Mouse (Mus musculus) spleen, adult 2 months (tissue): ENCODE results near the gene Ulk4. TPM values are rescaled to one million over a fixed set of nuclear protein-coding genes. Genes with fewer than 3 reads are reported as not detected.

ENCODE experiments used
- DNase-seq, 2 experiments: peaks; one replicate each; pipeline versions ENCODE4 v3.0.0 to v3.0.0-alpha.2; 2012 to 2021; ENCODE audit warnings: low spot score in 2 of 2, low read depth in 1 of 2
- H3K27ac ChIP-seq: fragments of 200-500 bp; 2 replicates; pipeline ENCODE4 v1.5.1; 2012; ENCODE audit warnings: low read length, inconsistent platforms; ENCODE audit not compliant: insufficient read depth
- H3K27me3 ChIP-seq: fragments of 200-500 bp; 2 replicates; pipeline ENCODE4 v1.6.1; 2012; ENCODE audit warnings: mild to moderate bottlenecking, moderate library complexity, low read length, inconsistent platforms; ENCODE audit not compliant: control insufficient read depth, insufficient read depth
- H3K36me3 ChIP-seq: fragments of 200-500 bp; 2 replicates; pipeline ENCODE4 v1.6.1; 2012; ENCODE audit warnings: mild to moderate bottlenecking, low read length, inconsistent platforms; ENCODE audit not compliant: control insufficient read depth, insufficient read depth
- H3K4me1 ChIP-seq: fragments of 200-500 bp; 2 replicates; pipeline ENCODE4 v1.6.1; 2011; ENCODE audit warnings: inconsistent platforms; ENCODE audit not compliant: control insufficient read depth, insufficient read depth, insufficient read length
- H3K4me3 ChIP-seq: fragments of 200-500 bp; 2 replicates; pipeline ENCODE4 v1.5.1; 2011; ENCODE audit warnings: mild to moderate bottlenecking, inconsistent platforms; ENCODE audit not compliant: insufficient read depth, insufficient read length; ENCODE audit errors: extremely low read depth
- CTCF ChIP-seq: fragments of 200-500 bp; IDR thresholded peaks from 2 replicates; pipeline ENCODE4 v1.5.1; 2011; ENCODE audit warnings: mild to moderate bottlenecking, inconsistent platforms; ENCODE audit not compliant: insufficient read depth, insufficient read length, insufficient replicate concordance; ENCODE audit errors: extremely low read depth
- POLR2A ChIP-seq: fragments of 200-500 bp; IDR thresholded peaks from 2 replicates; pipeline ENCODE4 v1.6.1; 2011; ENCODE audit warnings: low read depth, low read length, inconsistent platforms
- WGBS: fragments of 180-500 bp; shearing (Covaris S2); methylation state at CpG from one replicate; pipeline ENCODE4 v1.1.7; 2018; 5-methylcytosine and 5-hydroxymethylcytosine counted together
- polyA plus RNA-seq: library from polyadenylated mRNA; depleted of rRNA; stranded (reverse); fragments of >200 nt; gene quantifications from 2 replicates; pipeline ENCODE4 v1.2.3, GENCODE M21; 2012

Ulk4 gene
- polyA plus RNA-seq, 1 experiment: 0.39 TPM

GRCm38 (mm10) chr9:120961969-120962700, 314.9 kb downstream of the Ulk4 start:
- TF ChIP-seq POLR2A (no peak), CTCF (no peak)
- Histone ChIP-seq H3K4me1 (peaks cover 5% of the 10 kb centered on the region; the same call in 1 of the 2 replicates), H3K4me3 (no peak overlapping the region), H3K27me3 (no peaks in the 10 kb centered on the region), H3K27ac (no peak overlapping the region), H3K36me3 (peaks cover 41% of the 10 kb centered on the region)
- no peak for DNase-seq
- WGBS: 52% methylated on average over 3 of the region's 3 CpGs

DNA sequence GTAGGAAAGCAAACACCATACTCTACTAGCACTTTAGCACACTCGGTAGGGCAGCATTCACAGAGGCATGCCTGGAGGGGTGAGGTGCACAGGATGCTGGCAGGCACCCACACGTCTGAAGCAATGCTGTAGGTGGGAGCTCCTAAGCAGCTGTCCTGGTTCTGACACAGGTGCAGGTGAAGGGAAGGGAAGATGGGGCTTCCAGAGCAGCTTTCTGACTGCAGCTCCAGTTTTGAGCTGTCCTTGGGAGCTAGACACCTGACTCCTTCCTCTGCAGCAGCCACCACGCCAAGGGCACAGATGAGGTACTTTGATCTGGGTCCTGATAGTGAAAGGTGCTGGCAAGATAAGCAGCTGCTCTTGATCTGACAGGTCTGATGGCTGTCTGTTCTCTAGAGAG, 315.5 kb downstream of the Ulk4 start:
- TF ChIP-seq POLR2A (no peak), CTCF (no peak)
- Histone ChIP-seq H3K4me3 (no peak overlapping the region), H3K36me3 (peaks cover 47% of the 10 kb centered on the region), H3K27ac (no peak overlapping the region), H3K4me1 (peaks cover 5% of the 10 kb centered on the region; the same call in 1 of the 2 replicates), H3K27me3 (no peaks in the 10 kb centered on the region)
- WGBS: 57% methylated on average over 3 of the region's 3 CpGs
- no peak for DNase-seq

DNA sequence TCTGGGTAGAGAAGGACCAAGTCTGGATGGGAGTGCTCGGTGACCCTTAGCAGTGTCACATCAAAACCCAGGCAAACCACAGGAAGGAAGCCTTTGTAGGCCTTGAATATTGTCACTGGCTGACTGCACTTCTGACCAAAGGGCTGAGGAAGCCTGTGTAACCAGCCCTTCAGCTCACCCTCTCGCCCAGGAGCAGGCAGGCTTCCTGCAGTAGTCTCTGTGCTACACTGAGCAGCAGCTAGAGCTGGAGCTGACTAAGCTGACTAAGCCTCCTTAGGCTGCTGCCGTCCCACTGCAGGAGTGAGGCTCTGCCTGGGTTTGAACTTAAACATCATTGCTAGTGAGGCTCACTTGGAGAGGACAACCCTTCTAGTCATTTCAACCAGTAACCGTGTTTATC, 316.4 kb downstream of the Ulk4 start:
- H3K27me3 ChIP-seq: no peaks in the 10 kb centered on the region
- H3K36me3 ChIP-seq: peaks cover 53% of the 10 kb centered on the region
- no peak for DNase-seq
- peaks cover 5% of the 10 kb centered on the region; the same call in 1 of the 2 replicates for H3K4me1 ChIP-seq
- no peak overlapping the region for H3K27ac ChIP-seq
- WGBS: 26% methylated on average over 4 of the region's 4 CpGs
- TF ChIP-seq CTCF: no peak
- no peak for TF ChIP-seq POLR2A
- H3K4me3 ChIP-seq: no peak overlapping the region

GRCm38 (mm10) chr9:120959225-120959624, 317.8 kb downstream of the Ulk4 start:
- Histone ChIP-seq H3K4me3 (no peak overlapping the region), H3K27ac (no peak overlapping the region), H3K36me3 (peaks cover 64% of the 10 kb centered on the region), H3K27me3 (no peaks in the 10 kb centered on the region), H3K4me1 (peaks cover 5% of the 10 kb centered on the region; the same call in 1 of the 2 replicates)
- 89% methylated on average over 4 of the region's 4 CpGs for WGBS
- TF ChIP-seq CTCF (no peak), POLR2A (no peak)
- no peak for DNase-seq

DNA sequence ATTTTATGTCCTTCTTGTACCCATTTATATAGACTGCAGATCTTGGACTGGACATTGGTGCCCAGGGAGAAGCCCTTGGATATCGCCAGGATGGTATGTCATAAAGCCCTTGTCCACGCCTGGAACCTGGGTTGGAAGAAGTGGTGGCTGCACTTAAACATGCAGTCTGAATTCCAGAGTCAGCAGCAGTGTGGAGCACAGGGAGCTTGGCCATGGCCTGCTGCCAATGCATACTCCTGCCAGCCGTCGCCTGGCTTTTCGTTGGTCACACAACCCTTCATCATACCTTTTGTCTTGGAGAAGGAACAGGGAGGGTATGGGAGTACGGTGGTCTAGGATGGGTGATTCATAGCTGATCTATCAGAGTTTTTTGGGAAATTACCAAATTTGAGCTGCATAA, 318.4 kb downstream of the Ulk4 start:
- Histone ChIP-seq H3K27ac (no peak overlapping the region), H3K4me1 (peaks cover 5% of the 10 kb centered on the region; the same call in 1 of the 2 replicates), H3K36me3 (peaks cover 64% of the 10 kb centered on the region), H3K4me3 (no peak overlapping the region), H3K27me3 (no peaks in the 10 kb centered on the region)
- DNase-seq: no peak
- TF ChIP-seq CTCF (no peak), POLR2A (no peak)
- 90% methylated on average over 6 of the region's 6 CpGs for WGBS

- WGBS: 92% methylated on average over 5 of the region's 5 CpGs
- Histone ChIP-seq H3K36me3 (peaks cover 67% of the 10 kb centered on the region), H3K27me3 (no peaks in the 10 kb centered on the region), H3K4me3 (no peak overlapping the region), H3K27ac (no peak overlapping the region), H3K4me1 (peaks cover 5% of the 10 kb centered on the region; the same call in 1 of the 2 replicates)
- TF ChIP-seq POLR2A: no peak
- TF ChIP-seq CTCF: no peak
- DNase-seq: no peak
Observed at GRCm38 (mm10) chr9:120958051-120958450, 318.9 kb downstream of the Ulk4 start.

GRCm38 (mm10) chr9:120951947-120952346, 325.1 kb downstream of the Ulk4 start:
- H3K36me3 ChIP-seq: peaks cover 63% of the 10 kb centered on the region
- WGBS: 96% methylated on average over 3 of the region's 3 CpGs

More at GRCm38 (mm10) chr9:120951947-120952346, 325.1 kb downstream of the Ulk4 start:
- no peak overlapping the region for H3K4me3 ChIP-seq
- DNase-seq: no peak
- H3K4me1 ChIP-seq: no peaks in the 10 kb centered on the region
- H3K27me3 ChIP-seq: no peaks in the 10 kb centered on the region
- H3K27ac ChIP-seq: no peak overlapping the region
- TF ChIP-seq CTCF (no peak), POLR2A (no peak)
